ENCODE assay signal across 1 mouse cellular context in the genomic region with DNA sequence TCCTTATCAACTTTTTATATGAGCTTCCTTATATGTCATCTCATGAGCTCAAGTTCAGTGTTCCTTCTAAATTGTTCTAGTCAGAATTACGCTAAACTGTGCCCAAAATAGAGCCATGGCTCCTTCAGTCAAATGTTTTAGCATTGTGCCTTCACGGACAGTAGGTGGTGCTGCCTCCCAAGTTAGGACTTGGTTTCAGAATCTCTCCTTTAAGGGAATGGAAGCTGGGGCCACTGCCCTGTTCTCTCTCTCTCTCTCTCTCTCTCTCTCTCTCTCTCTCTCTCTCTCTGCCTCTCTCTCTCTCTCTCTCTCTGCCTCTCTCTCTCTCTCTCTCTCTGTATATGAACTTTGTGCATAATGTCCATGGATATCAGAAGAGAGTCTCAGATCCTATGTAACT.
TF ChIP-seq lines count a peak whose summit lies in the region.

No protein-coding gene starts in this region.

TF ChIP-seq in CH12.LX, 34 proteins besides CTCF, POLR2A, EP300 and RAD21:
- TF ChIP-seq SMC3 (IDR thresholded peaks at IDR 0.05; ENCODE audit: low read depth, low read length), result peak; percentile 63
- TF ChIP-seq MYC (IDR thresholded peaks at IDR 0.05; ENCODE audit: low read depth, low read length), result no peak
